Mouse (Mus musculus) ovary, postnatal 14 days (tissue): ENCODE measurements around the gene Rtl8a.
"Not testable (repeated sequence)": the region's sequence is repeated elsewhere in the genome, so short reads cannot be mapped to it uniquely, and the experiment has no call there.

Experiments
- DNase-seq: peaks from one replicate; pipeline ENCODE4 v3.0.0; 2022; ENCODE audit warnings: low spot score

Rtl8a gene

DNA sequence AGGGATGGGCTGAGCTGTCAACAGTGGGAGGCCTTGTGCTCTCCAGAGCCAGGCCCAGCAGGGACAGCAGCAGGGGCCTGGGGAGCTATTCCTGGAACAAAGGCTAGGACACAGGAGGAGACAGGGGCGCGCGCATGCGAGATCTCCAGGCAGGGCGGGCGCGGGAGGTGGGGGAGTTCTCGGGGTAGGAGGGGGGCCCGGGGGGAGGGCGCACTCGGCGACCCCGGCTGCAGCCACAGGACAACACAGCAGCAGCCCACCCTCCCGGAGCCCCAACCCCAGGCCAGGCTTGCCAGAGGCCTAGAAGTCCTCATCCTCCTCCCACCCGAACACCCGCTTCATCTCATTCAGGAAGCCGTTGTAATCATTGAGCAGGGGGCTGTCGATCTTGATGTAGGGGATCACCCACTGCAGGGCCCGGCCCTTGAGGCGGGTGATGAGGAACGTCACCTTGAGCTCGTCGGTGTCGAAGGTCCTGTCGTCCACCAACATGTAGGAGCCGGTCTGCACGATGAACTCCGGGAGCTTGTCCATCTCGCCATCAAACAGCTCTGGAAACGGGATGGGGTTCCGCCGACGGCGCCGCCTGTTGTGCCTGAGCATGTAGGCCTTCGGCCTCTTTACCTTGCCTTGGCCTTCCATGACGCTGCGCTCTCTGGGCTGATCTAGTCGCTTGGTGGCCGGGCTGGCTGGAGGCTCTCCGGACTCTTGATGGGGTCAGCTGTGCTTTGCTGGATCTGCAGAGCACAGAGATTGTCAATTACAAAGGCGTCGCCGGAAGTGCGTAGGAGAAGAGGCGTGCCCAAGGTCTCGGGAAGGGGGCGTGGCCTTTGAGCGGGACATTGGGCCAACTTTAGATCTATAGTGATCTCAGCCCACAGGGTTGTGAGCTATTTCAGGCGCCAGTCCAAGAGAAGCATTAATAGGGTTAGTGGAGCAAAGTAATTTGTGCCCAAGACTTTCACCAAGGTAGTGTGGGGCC is at the start of gene Rtl8a:
Rtl8a (minus strand) TSS at position 703 of the 982 bp plus-strand sequence.
- peak; percentile 56 for DNase-seq

- no peak for DNase-seq
These were observed 49.7 kb upstream of the Rtl8a start for GRCm38 (mm10) chrX:53693141-53693540.

GRCm38 (mm10) chrX:53692065-53692464 is 48.6 kb upstream of the Rtl8a start:
- DNase-seq, result no peak

DNA sequence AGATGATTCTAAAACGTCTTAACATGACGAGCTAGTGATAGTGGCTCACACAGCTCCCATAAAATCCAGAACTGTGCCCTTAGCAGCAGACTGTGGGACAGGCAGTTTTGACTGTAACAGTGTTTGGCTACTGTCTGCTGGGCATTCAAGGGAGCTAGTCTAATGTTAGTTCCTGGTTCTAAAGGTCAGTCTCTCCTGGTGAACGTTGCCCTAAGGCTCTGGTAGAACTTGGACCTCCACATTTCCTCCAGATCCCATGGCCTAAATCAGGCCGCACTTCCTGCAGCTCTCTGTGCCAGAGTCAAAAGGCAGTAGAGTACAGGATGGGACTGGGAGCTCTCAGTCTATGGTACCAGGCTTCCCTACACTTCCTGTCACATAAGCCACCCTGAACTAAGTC is 41.2 kb upstream of the Rtl8a start:
- DNase-seq, result not testable (repeated sequence)

DNA sequence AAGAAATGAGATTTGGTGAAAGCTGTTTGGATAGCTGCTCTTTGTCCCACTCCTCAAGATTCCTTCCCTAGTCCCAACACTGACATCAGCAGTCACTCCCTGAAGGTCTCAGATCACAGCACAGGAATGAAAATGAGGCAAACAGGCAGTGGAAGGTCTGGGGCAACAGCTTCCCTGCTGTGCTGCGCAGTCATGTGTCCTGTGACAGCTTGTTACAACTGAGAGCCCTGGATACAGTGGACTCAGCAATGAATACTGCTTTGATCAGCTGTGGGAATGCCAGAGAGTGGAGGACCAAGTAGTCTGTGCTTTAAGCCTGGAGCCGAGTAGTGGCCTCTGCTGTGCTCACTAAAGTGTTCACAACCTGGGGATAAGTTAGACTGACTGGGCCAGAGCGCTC is 39.2 kb upstream of the Rtl8a start:
- DNase-seq, result not testable (repeated sequence)

DNA sequence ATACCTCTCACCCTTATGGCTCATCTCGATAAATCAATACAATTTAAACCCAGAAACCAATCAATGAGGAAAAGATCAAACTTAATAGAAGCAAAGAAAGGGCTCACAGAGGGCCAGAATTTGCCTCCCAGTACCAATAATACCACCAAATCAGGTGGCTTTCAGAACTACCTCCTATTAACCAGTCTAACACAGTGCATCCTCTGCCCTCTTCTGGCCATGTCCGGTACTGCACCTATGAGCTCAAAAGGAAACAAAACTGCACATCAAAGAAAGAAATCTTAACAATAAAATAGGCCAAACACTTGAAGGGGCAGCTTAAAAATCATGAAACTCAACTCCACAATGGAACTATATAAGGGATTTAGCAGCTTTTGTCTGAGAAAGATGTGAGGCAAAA is 33.5 kb upstream of the Rtl8a start:
- peak; percentile 51 for DNase-seq

DNA sequence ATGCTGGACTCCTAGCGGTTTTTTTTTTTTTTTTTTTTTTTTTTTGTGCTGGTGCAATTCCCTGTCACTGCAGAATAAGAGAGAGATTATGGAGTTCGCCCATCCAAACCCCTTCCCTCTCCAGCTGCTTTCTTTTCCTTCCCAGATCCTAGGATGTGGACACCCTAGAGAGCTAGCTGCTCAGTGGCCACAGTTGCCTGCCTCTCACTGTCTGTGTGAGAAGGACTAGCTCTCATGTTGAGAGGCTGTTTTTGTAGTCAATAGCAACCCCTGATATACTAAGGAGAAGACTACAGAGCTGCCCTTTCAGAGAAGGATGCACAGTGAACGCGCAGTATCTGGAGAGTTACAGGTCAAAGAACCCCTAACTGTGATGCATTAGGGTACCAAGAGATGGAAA is 27.2 kb upstream of the Rtl8a start:
- DNase-seq, result not testable (repeated sequence)

DNA sequence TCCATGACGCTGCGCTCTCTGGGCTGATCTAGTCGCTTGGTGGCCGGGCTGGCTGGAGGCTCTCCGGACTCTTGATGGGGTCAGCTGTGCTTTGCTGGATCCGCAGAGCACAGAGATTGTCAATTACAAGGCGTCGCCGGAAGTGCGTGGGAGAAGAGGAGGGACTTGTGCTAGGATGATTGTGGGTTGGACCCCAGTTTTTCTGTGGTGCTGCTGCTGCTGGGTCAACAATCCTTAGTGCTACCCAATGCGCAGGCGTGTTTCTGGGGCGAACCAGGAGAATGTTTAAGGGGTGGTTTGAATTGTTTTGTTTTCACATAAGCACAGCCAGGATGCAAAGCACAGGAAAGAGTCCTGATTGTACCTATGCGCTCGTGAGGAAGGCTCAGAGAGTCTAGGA is 26.8 kb upstream of the Rtl8a start, which contains the start of gene Rtl8b:
Rtl8b (minus strand) TSS at position 115 of the 400 bp plus-strand sequence.
- DNase-seq, result peak; percentile 58

GRCm38 (mm10) chrX:53669557-53670270 is 26.2 kb upstream of the Rtl8a start:
- DNase-seq, result not testable (repeated sequence)

DNA sequence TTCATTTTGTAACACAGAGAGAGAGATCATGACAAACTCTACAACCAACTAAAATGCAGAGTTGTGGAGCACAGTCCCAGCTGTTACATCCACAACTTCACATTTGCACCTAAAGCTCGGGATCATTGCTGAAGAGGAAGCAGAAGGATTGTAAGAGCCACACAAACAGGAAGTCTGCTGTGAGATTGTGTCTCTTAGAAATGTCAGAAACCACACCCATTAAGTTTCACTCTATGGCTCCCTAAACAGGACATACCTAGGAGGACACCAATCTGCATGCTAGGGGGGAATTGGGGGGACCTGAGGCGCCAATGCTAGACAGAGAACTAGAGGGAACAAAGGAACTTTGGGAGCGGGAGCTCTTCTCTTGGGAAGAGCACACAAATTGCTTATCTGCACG is 9.4 kb upstream of the Rtl8a start:
- DNase-seq, result not testable (repeated sequence)

GRCm38 (mm10) chrX:53645885-53646284 is 2.4 kb upstream of the Rtl8a start:
- DNase-seq, result no peak

- not testable (repeated sequence) for DNase-seq
These were observed 890 bp downstream of the Rtl8a start for GRCm38 (mm10) chrX:53642604-53642979.

GRCm38 (mm10) chrX:53638107-53638506 is 5.4 kb downstream of the Rtl8a start:
- not testable (repeated sequence) for DNase-seq

GRCm38 (mm10) chrX:53611395-53611794 is 32.1 kb downstream of the Rtl8a start:
- DNase-seq, result not testable (repeated sequence)

DNA sequence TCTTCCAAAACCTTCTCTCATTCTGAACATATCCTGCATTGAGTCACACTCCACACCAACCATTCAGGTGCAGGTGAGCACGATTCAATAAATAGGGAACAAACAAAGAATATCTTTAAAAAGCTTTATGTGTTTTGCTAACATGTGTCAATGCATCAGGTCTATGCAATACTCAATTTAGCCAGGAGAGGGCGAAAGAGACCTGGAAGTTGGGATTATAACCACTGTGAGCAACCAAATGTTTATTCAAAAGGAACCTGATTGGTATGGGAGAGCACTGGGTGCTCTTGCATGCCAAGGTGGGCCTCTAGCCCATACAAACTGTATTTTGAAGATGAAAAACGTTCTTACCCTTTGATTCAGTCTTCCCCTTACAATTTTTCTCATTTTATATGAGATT is 32.9 kb downstream of the Rtl8a start:
- peak; percentile 69 for DNase-seq

- DNase-seq, result not testable (repeated sequence)
These were observed 34.6 kb downstream of the Rtl8a start, which contains the start of gene Gm14597 for GRCm38 (mm10) chrX:53608879-53609278. Gm14597 (minus strand) TSS chrX:53608979.

DNA sequence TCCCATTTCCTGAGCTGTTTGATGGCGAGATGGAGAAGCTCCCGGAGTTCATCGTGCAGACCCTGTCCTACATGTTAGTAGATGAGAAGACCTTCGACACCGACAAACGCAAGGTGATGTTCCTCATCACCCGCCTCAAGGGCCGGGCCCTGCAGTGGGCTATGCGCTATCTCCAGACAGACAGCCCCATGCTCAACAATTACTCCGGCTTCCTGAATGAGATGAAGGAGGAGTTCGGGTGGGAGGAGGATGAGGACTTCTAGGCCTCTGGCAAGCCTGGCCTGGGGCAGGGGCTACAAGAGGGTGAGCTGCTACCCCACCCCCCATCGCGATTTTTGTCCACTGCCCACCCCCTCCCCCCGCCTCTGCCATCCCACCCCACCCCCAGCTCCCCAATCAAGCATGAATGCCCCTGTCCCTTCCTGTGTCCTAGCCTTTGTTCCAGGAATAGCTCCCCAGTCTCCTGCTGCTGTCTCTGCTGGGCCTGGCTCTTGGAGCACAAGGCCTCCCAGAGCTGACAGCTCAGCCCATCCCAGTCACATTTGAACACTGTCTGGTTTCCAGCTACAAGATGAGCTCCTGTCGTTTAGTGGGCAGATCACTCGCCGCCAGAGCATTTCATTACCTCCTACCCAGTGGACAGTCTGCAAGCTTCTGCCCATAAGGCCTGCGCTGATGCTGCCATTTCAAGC is 35.2 kb downstream of the Rtl8a start:
- DNase-seq, result no peak

DNA sequence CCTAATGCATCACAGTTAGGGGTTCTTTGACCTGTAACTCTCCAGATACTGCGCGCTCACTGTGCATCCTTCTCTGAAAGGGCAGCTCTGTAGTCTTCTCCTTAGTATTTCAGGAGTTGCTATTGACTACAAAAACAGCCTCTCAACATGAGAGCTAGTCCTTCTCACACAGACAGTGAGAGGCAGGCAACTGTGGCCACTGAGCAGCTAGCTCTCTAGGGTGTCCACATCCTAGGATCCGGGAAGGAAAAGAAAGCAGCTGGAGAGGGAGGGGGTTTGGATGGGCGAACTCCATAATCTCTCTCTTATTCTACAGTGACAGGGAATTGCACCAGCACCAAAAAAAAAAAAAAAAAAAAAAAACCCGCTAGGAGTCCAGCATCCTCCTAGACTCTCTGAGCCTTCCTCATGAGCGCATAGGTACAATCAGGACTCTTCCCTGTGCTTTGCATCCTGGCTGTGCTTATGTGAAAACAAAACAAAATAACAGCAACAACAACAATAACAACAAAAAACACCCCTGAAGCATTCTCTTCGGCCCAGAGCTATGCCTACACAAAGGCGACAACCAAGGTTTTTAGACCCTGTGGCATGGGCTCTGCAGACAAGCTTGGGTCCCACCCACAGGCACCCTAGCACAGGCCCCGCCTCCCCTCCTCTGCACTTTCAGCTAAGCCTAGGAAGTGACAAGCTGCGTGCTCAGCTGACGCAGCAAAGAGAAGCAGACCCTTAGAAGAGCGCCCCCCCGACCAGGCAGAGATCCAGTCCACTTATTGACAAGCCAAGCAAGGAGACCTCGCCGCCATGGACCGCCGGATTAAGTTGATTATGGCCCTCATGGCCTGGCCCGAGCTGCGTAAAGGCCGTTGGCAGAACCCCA is 36.0 kb downstream of the Rtl8a start, which contains the start of gene Rtl8c:
Rtl8c (plus strand) TSS at position 791 of the 880 bp plus-strand sequence.
- DNase-seq, result peak; percentile 25

DNA sequence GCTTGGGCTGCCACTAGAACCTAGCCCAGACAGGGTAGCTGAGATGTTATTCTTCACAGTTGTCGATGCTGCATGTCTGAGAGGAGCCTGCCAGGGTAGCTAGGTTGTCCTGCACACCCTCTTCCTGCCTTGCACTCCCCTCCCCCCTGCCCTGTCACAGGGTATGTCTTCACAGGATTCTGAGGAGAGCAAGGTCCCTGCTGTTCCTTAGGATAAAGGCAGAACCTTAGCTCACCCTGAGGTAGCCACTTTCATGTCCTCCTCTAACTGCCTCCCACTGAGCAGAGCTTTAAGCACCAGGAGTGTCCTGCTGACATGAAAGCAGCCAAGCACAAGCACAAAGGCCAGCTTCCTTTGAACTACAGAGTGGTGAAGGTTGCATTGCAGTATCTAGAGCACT is 37.3 kb downstream of the Rtl8a start:
- not testable (repeated sequence) for DNase-seq

DNA sequence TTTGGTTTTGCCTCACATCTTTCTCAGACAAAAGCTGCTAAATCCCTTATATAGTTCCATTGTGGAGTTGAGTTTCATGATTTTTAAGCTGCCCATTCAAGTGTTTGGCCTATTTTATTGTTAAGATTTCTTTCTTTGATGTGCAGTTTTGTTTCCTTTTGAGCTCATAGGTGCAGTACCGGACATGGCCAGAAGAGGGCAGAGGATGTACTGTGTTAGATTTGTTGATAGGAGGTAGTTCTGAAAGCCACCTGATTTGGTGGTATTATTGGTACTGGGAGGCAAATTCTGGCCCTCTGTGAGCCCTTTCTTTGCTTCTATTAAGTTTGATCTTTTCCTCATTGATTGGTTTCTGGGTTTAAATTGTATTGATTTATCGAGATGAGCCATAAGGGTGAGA is 43.5 kb downstream of the Rtl8a start:
- peak; percentile 26 for DNase-seq
